Mouse (Mus musculus) telencephalon, adult 2 months (tissue): ENCODE results near the gene Ttbk2.

Experiments used
- DNase-seq: peaks from one replicate; pipeline ENCODE4 v3.0.0-alpha.2; 2011; ENCODE audit warnings: low read depth, low spot score

The Ttbk2 gene

DNA sequence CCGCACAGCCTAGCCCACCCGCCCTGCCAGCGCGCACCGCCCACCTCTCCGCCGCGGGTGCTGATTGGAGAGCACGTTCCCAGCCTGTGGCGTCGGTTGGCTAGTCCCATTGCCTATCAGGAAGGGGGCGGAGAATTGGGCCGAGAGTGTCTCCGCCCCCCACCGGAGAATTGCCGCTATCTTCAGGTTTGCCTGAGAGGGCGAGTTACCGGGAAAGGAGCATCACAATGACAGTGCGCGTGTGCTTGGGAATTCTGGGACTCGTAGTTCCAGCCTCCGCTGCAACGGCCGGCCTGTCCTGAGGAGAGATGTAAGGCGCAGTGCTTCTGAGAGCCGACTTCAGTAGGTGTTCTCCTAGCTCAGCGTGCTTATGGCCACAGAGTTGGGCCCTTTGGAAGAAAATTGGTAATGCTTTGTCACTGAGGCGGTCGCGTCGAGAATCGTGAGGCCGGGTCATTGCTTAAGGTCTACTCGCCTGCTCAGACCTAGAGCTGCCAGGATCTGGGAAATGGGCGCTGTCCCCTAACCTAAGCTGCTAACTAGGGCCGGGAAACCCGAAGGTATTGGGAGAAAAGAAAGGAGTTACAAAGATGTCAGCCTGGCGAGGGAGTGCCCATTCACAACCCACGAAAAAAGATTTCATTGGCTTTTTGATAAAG is at the start of gene Ttbk2:
Gene Ttbk2, minus strand, starts transcription at position 181 of the 659 bp plus-strand sequence.
- DNase-seq: peak; percentile 98

DNA sequence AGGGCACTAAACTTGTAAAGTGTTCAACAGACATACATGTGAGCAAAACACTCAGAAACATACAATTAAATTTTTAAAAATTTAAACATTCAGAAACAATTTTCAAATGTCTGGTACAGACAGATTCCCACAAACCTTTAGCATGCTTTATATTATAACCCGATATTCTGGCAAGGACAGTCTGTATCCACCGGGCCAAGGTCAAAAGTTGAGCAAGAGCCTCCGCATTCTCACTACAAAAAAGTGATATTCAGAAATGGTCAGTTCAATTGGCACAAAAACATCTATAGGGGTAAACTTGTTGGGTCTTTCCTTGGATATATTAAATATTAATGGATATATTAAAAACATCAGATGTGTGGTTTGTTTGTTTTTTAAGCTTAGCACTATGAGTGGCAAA is 46.0 kb upstream of the Ttbk2 start:
- DNase-seq: no peak

DNA sequence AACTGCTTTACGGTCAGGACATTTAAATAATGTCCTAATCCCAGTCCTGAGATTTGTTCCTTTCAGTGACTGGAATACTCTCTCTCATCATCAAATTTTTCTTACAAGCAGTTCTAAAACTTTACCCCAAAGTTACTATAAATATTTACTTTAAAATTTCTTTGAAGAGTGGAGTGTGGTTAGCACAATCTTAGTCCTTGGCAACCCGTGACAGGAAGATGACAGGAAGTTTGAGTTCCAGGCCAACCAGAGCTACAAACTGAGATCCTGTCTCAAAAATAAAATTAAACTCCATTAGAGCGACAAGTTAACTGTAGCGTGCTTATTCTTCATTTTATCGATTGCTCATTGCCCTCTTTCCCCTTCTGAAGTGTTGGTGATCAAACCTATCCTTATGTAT is 37.2 kb upstream of the Ttbk2 start:
- no peak for DNase-seq

DNA sequence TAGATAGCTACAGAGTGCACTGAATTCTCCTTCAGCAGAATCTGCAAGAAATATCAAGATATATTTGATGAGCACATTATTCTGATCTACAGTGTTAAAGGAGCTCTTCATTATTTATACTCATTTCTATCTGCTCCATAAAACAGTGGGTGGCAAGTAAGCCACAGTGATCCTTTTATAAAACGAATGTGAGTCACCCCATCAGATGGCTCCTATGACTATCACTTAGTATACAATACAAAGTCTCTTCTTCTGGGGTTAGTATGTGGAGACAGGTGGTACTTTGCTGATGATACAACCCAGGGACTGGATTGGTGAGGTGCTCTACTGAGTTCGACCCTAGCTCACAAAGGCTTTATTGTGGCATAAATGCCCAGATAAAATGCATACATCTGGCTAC is 22.8 kb upstream of the Ttbk2 start:
- no peak for DNase-seq

- DNase-seq: peak; percentile 42
Observed at GRCm38 (mm10) chr2:120871447-120872336, 21.3 kb upstream of the Ttbk2 start.

GRCm38 (mm10) chr2:120867336-120867735 is 16.9 kb upstream of the Ttbk2 start:
- peak; percentile 65 for DNase-seq

GRCm38 (mm10) chr2:120866561-120866960 is 16.2 kb upstream of the Ttbk2 start:
- no peak for DNase-seq

DNA sequence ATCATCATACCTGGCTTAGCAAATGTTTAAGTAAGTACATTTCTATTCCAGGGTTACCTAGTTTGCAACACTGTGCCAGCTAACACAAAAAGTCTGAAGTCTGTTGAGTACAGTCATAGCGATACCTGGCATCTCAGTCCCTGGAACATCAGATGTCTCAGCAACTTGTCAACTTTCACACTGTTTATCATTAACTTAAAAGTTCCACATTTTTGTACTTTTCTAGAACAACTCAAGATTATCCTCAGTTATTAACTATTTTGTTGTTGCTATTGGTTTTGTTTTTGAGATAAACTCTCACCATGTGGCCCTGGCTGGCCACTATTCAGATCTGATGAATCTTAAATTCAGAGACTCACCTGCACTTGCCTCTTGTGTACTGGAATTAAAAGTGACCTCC is 13.0 kb upstream of the Ttbk2 start:
- DNase-seq: no peak

- no peak for DNase-seq
Observed at GRCm38 (mm10) chr2:120860699-120861098, 10.3 kb upstream of the Ttbk2 start.

DNA sequence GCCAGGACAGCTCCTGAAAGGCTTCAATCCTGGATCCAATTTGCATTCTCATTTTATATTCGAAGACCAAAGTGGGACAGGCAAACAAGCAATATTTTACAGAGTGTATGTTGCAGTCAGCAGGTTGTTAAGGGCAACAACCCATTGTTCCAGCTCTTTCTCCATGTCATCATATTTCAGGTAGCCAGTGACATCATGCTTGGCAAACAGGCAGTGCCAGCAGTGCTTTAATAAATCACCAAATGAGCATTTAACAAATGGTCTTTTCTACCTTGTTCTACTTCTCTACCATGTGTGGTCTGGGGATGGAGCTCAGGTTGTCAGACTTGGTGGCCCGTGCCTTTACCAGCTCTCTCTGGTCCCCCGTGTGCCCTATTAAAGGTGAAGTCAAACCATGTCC is 7.7 kb upstream of the Ttbk2 start:
- DNase-seq: no peak

- no peak for DNase-seq
Observed at GRCm38 (mm10) chr2:120853151-120853550, 2.7 kb upstream of the Ttbk2 start.

- no peak for DNase-seq
Observed at GRCm38 (mm10) chr2:120852626-120853025, 2.2 kb upstream of the Ttbk2 start.

DNA sequence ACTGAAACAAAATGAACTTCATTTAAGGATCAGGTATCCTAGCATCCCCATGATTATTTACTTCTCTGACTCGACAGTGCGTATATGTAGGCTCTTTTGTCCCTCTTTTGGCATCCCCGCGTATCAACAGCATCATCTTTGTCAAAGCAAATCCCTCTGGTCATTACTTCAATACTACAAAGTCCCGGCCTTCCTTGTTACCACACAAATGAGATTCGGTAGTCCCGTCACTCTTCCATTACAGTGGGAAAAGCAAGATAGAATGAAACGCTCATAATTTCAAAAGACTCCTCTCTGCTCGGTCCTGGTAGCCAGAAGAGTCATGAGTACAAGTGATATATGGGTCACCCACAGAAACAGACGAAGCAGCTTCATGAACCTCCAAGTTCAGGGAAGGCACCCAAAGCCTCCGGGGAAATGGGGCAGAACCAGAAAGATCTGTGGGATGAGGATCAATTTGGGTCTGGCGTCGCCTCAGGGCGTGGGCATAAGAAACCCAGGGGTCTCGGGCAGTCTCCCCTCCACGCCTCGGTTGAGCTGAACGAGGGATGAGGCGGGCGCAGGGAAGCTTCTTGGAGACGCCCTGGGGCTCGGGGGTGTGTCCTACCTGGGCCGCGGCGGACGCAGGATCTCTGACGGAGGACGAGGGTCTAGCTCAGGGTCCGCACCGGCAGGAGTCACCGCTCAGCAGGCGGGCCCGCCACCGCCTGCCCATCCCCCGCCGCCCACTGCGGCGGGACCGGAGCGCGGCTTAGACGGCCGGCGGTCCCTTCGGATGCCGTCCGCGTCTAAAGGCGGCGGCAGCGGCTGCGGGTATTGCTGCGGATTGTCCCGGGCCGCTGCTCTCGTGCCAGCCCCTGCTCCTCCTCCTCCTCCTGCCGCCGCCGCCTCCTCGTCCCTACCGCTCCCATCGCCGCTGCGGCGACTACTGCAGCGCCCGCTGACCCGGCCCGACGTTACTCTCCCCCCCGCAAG is 668 bp downstream of the Ttbk2 start, which contains the start of gene Cdan1:
Gene Cdan1, minus strand, starts transcription at position 680 of the 975 bp plus-strand sequence.
- no peak for DNase-seq

DNA sequence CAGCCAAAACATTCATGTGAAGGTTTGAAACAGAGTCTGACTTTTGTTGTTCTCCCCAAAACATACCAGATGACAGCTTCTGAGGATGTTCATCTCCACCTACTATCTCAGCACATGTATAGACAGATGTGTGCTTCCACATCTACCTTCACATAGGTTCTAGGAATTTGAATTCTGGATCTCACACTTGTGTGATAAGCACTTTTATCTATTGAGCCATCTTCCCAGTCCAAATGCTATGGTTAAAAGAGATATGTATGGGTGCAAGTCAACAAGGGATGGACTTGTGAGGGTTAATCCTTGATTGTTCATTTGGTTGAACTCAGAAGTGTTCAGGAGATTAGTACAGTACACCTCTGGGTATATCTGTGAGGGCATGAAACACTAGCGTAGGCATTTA is 5.1 kb downstream of the Ttbk2 start:
- DNase-seq: no peak

DNA sequence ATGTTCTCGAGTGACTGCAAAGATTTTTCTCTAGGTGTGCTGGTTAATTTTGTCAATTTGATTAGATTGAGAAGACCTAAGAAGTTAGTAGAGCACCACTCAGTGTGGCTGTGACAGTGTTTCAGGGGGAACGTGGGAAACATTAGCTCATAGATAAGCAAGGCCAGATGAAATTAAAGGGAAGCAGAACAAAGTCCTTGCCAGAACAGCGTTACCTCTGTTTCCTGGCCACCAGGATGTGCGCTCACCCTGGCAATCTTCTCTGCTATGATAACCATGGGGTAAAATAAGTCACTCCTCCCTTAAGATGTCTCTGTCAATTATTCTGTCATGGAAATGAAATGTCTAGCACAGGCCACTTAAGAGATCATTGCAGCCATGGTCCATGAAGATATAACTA is 6.4 kb downstream of the Ttbk2 start:
- no peak for DNase-seq

DNA sequence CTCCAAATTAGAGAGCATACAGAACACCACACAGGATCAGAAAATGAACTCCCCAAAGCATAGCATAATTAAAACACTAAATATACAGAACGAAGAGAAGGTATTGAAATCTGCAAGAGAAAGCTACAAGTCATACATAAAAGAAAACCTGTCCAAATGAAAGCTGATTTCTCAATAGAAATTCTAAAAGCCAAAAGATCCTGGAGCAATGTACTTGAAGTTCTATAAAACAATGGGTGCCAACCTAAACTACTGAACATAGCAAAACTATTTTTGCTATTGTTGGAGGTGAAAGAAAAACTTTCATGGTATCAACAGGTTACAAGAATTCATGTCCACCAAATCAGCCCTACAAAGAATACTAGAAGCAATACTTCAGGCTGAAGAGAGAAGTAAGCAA is 9.2 kb downstream of the Ttbk2 start:
- DNase-seq: no peak

- DNase-seq: no peak
Observed at GRCm38 (mm10) chr2:120835167-120835566, 15.2 kb downstream of the Ttbk2 start.

DNA sequence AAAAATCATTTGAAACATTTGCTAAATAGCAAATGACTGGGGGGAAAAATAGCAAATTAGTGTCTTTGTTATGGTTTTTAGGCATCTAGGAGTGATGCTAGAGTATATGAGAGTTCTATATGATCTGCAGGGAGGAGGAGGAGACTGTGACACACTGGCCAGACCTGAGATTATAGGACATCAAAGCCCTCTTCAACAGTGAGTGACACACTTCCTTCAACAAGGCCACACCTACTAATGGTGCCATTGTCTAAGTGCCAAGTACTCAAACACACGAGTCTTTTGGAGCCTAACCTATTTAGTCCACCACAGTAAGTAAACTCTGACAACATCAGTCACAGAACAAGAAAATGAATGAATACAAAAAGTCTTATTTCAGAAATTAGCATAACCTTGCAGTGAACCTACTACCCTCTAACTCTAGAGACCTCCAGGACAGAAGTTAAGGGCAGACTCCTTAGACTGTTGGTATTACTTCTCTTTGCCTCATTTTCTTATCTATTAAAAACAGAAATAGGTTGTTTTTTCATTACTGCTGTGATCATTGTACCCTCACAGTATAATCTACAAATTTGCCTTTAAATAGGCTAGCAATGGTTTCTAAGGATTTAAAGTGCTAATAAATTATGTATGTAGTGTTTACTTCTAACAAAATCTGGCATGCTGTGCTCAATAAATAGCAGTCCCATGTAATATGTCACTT is 23.3 kb downstream of the Ttbk2 start:
- no peak for DNase-seq

DNA sequence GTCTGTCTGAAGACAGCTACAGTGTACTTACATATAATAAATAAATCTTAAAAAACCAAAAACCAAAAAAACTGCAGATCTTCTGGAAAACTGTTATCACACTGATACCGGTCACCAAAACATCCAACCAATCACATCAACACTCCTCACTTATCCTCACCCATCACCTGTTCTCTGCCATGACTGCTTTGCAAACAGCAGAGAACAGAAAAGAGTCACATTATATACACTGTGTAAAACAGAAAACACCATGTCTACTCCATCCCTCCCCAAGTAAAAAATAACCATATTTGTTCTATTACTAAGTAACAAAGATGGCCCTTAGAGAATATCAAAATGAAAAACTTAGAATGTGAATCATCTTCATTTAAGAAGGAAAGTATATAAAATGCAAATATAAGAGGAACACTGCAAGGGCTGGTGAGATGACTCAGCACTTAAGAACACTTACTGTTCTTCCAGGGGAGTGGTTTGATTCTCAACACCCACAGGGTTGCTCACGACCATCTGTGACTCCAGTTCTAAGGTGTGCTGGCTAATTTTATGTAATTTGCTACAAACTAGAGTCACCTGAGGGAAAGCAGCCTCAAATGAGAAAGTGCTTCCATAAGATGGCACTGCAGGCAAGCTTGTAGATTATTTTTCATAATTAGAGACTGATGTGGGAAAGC is 80.0 kb downstream of the Ttbk2 start:
- peak; percentile 65 for DNase-seq

- DNase-seq: no peak
Observed at GRCm38 (mm10) chr2:120761922-120762321, 88.5 kb downstream of the Ttbk2 start.

DNA sequence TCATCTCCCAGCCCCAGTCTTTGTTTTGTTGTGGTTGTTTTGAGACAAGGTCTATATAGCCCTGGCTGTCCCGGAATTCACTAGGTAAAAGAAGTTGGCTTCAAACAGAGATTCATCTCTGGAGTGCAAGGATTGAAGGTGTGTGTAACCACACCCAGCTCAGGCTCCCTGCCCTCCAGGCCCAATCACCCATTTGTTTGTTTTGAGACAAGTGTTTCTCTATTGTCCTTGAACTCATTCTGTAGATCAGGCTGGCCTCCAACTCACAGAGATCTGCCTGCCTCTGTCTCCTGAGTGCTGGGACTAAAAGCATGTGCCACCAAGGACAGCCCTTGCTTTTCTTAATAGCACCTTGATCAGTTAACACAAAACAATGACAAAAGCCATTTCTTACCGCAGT is 102.4 kb downstream of the Ttbk2 start:
- no peak for DNase-seq
